ENCODE assay signal across 28 mouse cellular contexts in genomic region chr2:31161620-31162019, GRCm38 (mm10). TPM values are rescaled to one million over a fixed set of nuclear protein-coding genes. Genes with fewer than 3 reads are reported as not detected.
A peak's percentile ranks its signal among the peaks of the same experiment; 100 is the strongest.
DNase-seq lines count a peak whose midpoint lies in the region; ATAC-seq and TF ChIP-seq lines count a peak whose summit lies in the region.
"Had no signal": no experiment of that assay in that cellular context is flagged by ENCODE, and none has a peak within 500 bp of the region (broad histone marks: within the 10 kb centered on the region; RNA-seq: fewer than 3 reads in every experiment).

No protein-coding gene starts in this region.

- TF ChIP-seq EP300 in lung, postnatal 0 days (IDR thresholded peaks at IDR 0.05), result no peak

- ATAC-seq in intestine, embryonic 16.5 days, result no peak
- ATAC-seq in intestine, postnatal 0 days, result no peak
- no peak for ATAC-seq in lung, postnatal 0 days
- ATAC-seq: forebrain, embryonic 14.5 days; forebrain, postnatal 0 days; hindbrain, postnatal 0 days; inflammation-experienced regulatory T-cells, adult 6 months had no signal

- H3K9me3 ChIP-seq in intestine, embryonic 16.5 days (ENCODE audit: control insufficient read depth, low read length), result no peaks in the 10 kb centered on the region
- no peaks in the 10 kb centered on the region for H3K9me3 ChIP-seq in intestine, postnatal 0 days (ENCODE audit: control insufficient read depth)
- no peaks in the 10 kb centered on the region for H3K9me3 ChIP-seq in ES-E14 (ENCODE audit: control insufficient read depth, insufficient read depth, low read depth, low read length)
- H3K9me3 ChIP-seq in lung, postnatal 0 days (ENCODE audit: low read length), result no peaks in the 10 kb centered on the region
- H3K9me3 ChIP-seq: embryonic facial prominence, embryonic 12.5 days; embryonic facial prominence, embryonic 15.5 days; heart, embryonic 13.5 days had no signal

- TF ChIP-seq CTCF in intestine, postnatal 0 days (IDR thresholded peaks at IDR 0.05; ENCODE audit: low read depth), result no peak
- no peak for TF ChIP-seq CTCF in bone marrow macrophage, adult 2 months (IDR thresholded peaks at IDR 0.05; ENCODE audit: low read depth, low read length)
- TF ChIP-seq CTCF in lung, postnatal 0 days (IDR thresholded peaks at IDR 0.05), result no peak

- DNase-seq in ES-E14 (ENCODE audit: low read depth, low spot score), result no peak
- DNase-seq in lung, postnatal 0 days (ENCODE audit: low spot score), result no peak
- DNase-seq in adrenal gland, adult 18-20 months (ENCODE audit: low spot score in 2 of 2), result no peak
- DNase-seq: adrenal gland, adult 8-10 months; adrenal gland, postnatal 25 days; B cell, adult 2 months; cerebellum, adult 18-20 months; cerebellum, adult 9-10 months; cerebellum, postnatal 25 days; forebrain, postnatal 0 days; gastrocnemius, adult 2 months; gastrocnemius, postnatal 14 days; heart, adult 11 months; heart, postnatal 14 days; heart, postnatal 4 days; kidney, adult 11 months; kidney, adult 8-10 months had no signal

- H3K4me3 ChIP-seq in intestine, embryonic 16.5 days (ENCODE audit: low read length), result no peak overlapping the region
- H3K4me3 ChIP-seq in intestine, postnatal 0 days (ENCODE audit: low read depth, low read length), result no peak overlapping the region
- no peak overlapping the region; a peak in 1 of 4 replicates for H3K4me3 ChIP-seq in ES-E14 (ENCODE audit: insufficient read depth in 1 of 2, low read depth in 1 of 2, low read length in 2 of 2, poor library complexity in 1 of 2, severe bottlenecking in 1 of 2)
- no peak overlapping the region for H3K4me3 ChIP-seq in bone marrow macrophage, adult 2 months (ENCODE audit: insufficient read depth, low read length)
- H3K4me3 ChIP-seq in lung, postnatal 0 days (ENCODE audit: low read depth, low read length), result no peak overlapping the region
- H3K4me3 ChIP-seq: embryonic facial prominence, embryonic 12.5 days; embryonic facial prominence, embryonic 15.5 days; gastrocnemius, adult 2 months; heart, embryonic 13.5 days had no signal

- peaks cover 24% of the 10 kb centered on the region for H3K4me1 ChIP-seq in intestine, embryonic 16.5 days (ENCODE audit: control insufficient read depth, insufficient read depth, low read length)
- 0 out of 2 replicates have a peak, but pooled peaks cover 8% of the 10 kb centered on the region for H3K4me1 ChIP-seq in intestine, postnatal 0 days (replicated peaks; ENCODE audit: control insufficient read depth, insufficient read depth, low read length)
- peaks cover 23 to 26% of the 10 kb centered on the region in 2 experiments for H3K4me1 ChIP-seq in ES-E14 (ENCODE audit: control insufficient read depth in 2 of 2, insufficient read depth in 2 of 2, low read length in 2 of 2, poor library complexity in 1 of 2)
- peaks cover 56% of the 10 kb centered on the region for H3K4me1 ChIP-seq in bone marrow macrophage, adult 2 months (ENCODE audit: control insufficient read depth, insufficient read depth, low read length)
- peaks cover 11% of the 10 kb centered on the region; the same call in 1 of the 2 replicates for H3K4me1 ChIP-seq in lung, postnatal 0 days (ENCODE audit: insufficient read depth, low read depth, low read length)

- WGBS in intestine, embryonic 16.5 days, result 71% methylated on average over 4 of the region's 4 CpGs
- WGBS in intestine, postnatal 0 days, result 67% methylated on average over 4 of the region's 4 CpGs
- WGBS in lung, postnatal 0 days, result 84% methylated on average over 4 of the region's 4 CpGs

- in situ Hi-C loops in ES-E14 (cut with MboI; ENCODE audit: low sequenced_read_pairs in 2 of 2, unreplicated experiment in 2 of 2), result no loop called here

- no peak overlapping the region for H3K4me2 ChIP-seq in intestine, embryonic 16.5 days (ENCODE audit: low read depth, low read length)
- H3K4me2 ChIP-seq in intestine, postnatal 0 days (replicated peaks; ENCODE audit: low read depth), result no peak overlapping the region
- H3K4me2 ChIP-seq in lung, postnatal 0 days (replicated peaks; ENCODE audit: low read depth, low read length), result no peak overlapping the region
- H3K4me2 ChIP-seq: embryonic facial prominence, embryonic 12.5 days; embryonic facial prominence, embryonic 15.5 days; heart, embryonic 13.5 days; hindbrain, embryonic 14.5 days had no signal

- no peaks in the 10 kb centered on the region for H3K36me3 ChIP-seq in intestine, embryonic 16.5 days (ENCODE audit: control insufficient read depth, insufficient read depth, low read length)
- H3K36me3 ChIP-seq in intestine, postnatal 0 days (ENCODE audit: control insufficient read depth, insufficient read depth), result peaks cover 2% of the 10 kb centered on the region; the same call in 1 of the 2 replicates
- H3K36me3 ChIP-seq in ES-E14 (ENCODE audit: control insufficient read depth, insufficient read depth, low read length, poor library complexity, severe bottlenecking), result peaks cover 2% of the 10 kb centered on the region; the same call in 1 of the 2 replicates
- no peaks in the 10 kb centered on the region for H3K36me3 ChIP-seq in lung, postnatal 0 days (ENCODE audit: insufficient read depth, low read length)

- no peak for TF ChIP-seq POLR2A in bone marrow macrophage, adult 2 months (IDR thresholded peaks at IDR 0.05; ENCODE audit: borderline replicate concordance, low read depth, low read length)

- H3K27me3 ChIP-seq in intestine, embryonic 16.5 days (replicated peaks; ENCODE audit: control insufficient read depth, insufficient read depth, low read length), result no peaks in the 10 kb centered on the region
- no peaks in the 10 kb centered on the region for H3K27me3 ChIP-seq in intestine, postnatal 0 days (replicated peaks; ENCODE audit: control insufficient read depth, insufficient read depth, low read length)
- no peaks in the 10 kb centered on the region for H3K27me3 ChIP-seq in lung, postnatal 0 days (replicated peaks; ENCODE audit: insufficient read depth, low read length)
- H3K27me3 ChIP-seq: CH12.LX; embryonic facial prominence, embryonic 12.5 days; embryonic facial prominence, embryonic 15.5 days; heart, embryonic 13.5 days had no signal

- 0 out of 2 replicates have a peak overlapping the region, but pooled peaks have one; percentile 21 for H3K27ac ChIP-seq in intestine, embryonic 16.5 days (ENCODE audit: low read length)
- H3K27ac ChIP-seq in intestine, postnatal 0 days (ENCODE audit: low read depth, low read length), result no peak overlapping the region
- peak overlapping the region; percentile 77; the same call in 1 of the 2 replicates for H3K27ac ChIP-seq in ES-E14 (ENCODE audit: insufficient read depth, low read depth, low read length, poor library complexity, severe bottlenecking)
- H3K27ac ChIP-seq in bone marrow macrophage, adult 2 months (ENCODE audit: insufficient read depth, low read depth, low read length), result peak overlapping the region; percentile 56
- H3K27ac ChIP-seq in lung, postnatal 0 days (ENCODE audit: low read length), result no peak overlapping the region
- H3K27ac ChIP-seq: embryonic facial prominence, embryonic 12.5 days; embryonic facial prominence, embryonic 15.5 days; gastrocnemius, adult 2 months; hindbrain, embryonic 14.5 days; hindbrain, postnatal 0 days had no signal

- no peak overlapping the region for H3K9ac ChIP-seq in intestine, embryonic 16.5 days (ENCODE audit: low read depth, low read length)
- no peak overlapping the region for H3K9ac ChIP-seq in intestine, postnatal 0 days (ENCODE audit: low read depth, low read length)
- H3K9ac ChIP-seq in ES-E14 (ENCODE audit: insufficient read depth, low read depth, low read length, poor library complexity, severe bottlenecking), result peak overlapping the region; percentile 57; the same call in 1 of the 2 replicates
- H3K9ac ChIP-seq in lung, postnatal 0 days (replicated peaks; ENCODE audit: low read depth), result no peak overlapping the region
- H3K9ac ChIP-seq: embryonic facial prominence, embryonic 12.5 days; embryonic facial prominence, embryonic 15.5 days; forebrain, postnatal 0 days; heart, embryonic 13.5 days; hindbrain, embryonic 14.5 days had no signal

TF ChIP-seq in ES-E14, 5 proteins besides CTCF, POLR2A, EP300 and RAD21:
- TF ChIP-seq CHD2 (IDR thresholded peaks at IDR 0.05; ENCODE audit: low read depth, low read length) (no peak), HCFC1 (IDR thresholded peaks at IDR 0.05; ENCODE audit: borderline replicate concordance, insufficient read depth, low read length) (no peak), ZC3H11A (IDR thresholded peaks at IDR 0.05; ENCODE audit: borderline replicate concordance, low read depth, low read length) (no peak), ZNF384 (IDR thresholded peaks at IDR 0.05; ENCODE audit: low read depth, low read length) (no peak), MAFK (IDR thresholded peaks at IDR 0.05; ENCODE audit: insufficient read depth, low read depth, low read length) (no peak)

RNA-seq across cellular contexts. Expression of gene Gpr107, which starts 9.5 kb away (rescaled TPM):
- 30.4 and 32.5 TPM in 2 replicates for polyA plus RNA-seq in intestine, embryonic 16.5 days (2015; fragmentation: Nextera tagmentation; extraction: Ambion mirVana)
- polyA plus RNA-seq in intestine, postnatal 0 days (2015; fragmentation: Nextera tagmentation; extraction: Ambion mirVana), result 46.8 and 48.3 TPM in 2 replicates
- total RNA-seq in ES-E14 (2012; rRNA removed), result 111 and 156 TPM in 2 replicates
- 66.1 and 80.8 TPM in 2 replicates for polyA plus RNA-seq in bone marrow macrophage, adult 2 months (2012; ENCODE audit: insufficient read depth, insufficient read length, missing spikeins)
- polyA plus RNA-seq in lung, postnatal 0 days (2015; fragmentation: Nextera tagmentation; extraction: Ambion mirVana), result 26.2 TPM in 2 replicates
- total RNA-seq in adrenal gland, adult 18-20 months (2021), result 10 to 100 TPM; 52.7 to 60.2 TPM

RNA-seq across cellular contexts. Expression of gene Fnbp1, which starts 19.8 kb away (rescaled TPM):
- polyA plus RNA-seq in intestine, embryonic 16.5 days (2015; fragmentation: Nextera tagmentation; extraction: Ambion mirVana), result 19.0 and 21.1 TPM in 2 replicates
- 10.4 and 11.8 TPM in 2 replicates for polyA plus RNA-seq in intestine, postnatal 0 days (2015; fragmentation: Nextera tagmentation; extraction: Ambion mirVana)
- total RNA-seq in ES-E14 (2012; rRNA removed), result 15.1 and 16.5 TPM in 2 replicates
- polyA plus RNA-seq in bone marrow macrophage, adult 2 months (2012; ENCODE audit: insufficient read depth, insufficient read length, missing spikeins), result 255 and 258 TPM in 2 replicates
- 7.2 and 10.0 TPM in 2 replicates for polyA plus RNA-seq in lung, postnatal 0 days (2015; fragmentation: Nextera tagmentation; extraction: Ambion mirVana)
- 10 to 100 TPM; 54.8 to 63.6 TPM for total RNA-seq in adrenal gland, adult 18-20 months (2021)

Comparison
In these comparisons a context has a peak if more than half of its experiments do, and no peak if none do; other contexts are left out.
1. H3K27ac ChIP-seq: peak in intestine, embryonic 16.5 days (single experiment), ES-E14 (single experiment) and bone marrow macrophage, adult 2 months (single experiment); none in intestine, postnatal 0 days (single experiment) and lung, postnatal 0 days (single experiment).
2. RNA of gene Fnbp1, which starts 19.8 kb away (polyA plus RNA-seq): 255 to 258 TPM in bone marrow macrophage, adult 2 months; 19.0 to 21.1 TPM in intestine, embryonic 16.5 days, 10.4 to 11.8 TPM in intestine, postnatal 0 days and 7.2 to 10.0 TPM in lung, postnatal 0 days; every median in the first group is over 10 times any median in the second.